Mouse (Mus musculus): ENCODE measurements around the gene Fam69b.

DNA sequence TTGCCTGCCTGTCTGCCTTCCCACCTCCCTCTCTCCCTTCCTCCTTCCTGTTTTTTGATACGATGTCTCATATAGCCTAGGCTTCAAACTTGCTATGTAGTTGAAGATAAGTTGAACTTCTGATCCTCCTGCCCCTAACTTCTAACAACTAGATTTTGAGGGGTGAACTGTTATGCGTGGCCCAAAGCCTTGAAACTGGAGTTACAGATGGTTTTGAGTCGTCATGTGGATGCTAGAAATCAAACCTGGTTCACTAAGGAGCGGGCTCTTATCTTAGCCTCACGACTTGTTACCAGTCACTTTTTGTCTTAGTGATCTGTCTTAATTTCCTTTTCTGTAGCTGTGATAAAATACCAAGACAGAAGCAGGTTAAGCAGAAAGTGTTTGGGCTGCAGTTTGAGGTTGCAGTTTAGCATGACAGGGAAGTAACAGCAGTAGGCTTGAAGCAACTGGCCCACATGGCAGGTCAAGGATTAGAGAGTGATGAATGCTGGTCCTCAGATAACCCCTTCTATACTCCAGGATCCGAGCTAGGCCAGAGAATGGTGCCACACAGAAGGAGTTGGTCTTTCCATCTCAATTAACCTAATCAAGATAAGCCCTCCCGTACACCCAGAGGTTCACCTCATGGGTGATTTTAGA lies 12.9 kb downstream of the Fam69b start:
- TF ChIP-seq POLR2A (IDR thresholded peaks at IDR 0.05; ENCODE audit: borderline replicate concordance, extremely low read depth, low read depth, low read length): no peak
- no peak for TF ChIP-seq CTCF (IDR thresholded peaks at IDR 0.05; ENCODE audit: insufficient read depth, low read length)

Data from lung, adult 2 months (tissue).